Mouse (Mus musculus): ENCODE measurements at regions not wholly inside any gene's neighbourhood (a gene's known extent, or its start where the extent isn't known, plus 50 kb on each side); places are given as distances from the start of the nearest gene placed in this dataset.

DNA sequence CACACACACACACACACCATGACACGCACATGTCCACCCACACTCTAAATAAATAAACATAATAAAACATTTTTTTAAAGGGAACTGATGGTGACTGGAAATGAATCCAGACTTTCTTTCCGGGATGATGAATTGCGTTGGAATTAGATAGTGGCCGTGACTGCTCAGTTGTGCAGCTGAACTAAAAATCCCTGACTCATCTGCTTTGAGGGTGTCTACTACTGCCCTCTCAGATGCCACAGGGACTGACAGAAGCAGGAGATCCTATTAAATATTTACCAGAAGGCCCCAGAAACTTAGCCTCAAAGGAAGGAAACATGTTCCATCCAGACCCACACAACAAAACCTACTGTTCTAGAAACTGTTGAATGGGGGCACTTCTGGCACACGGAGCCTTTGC is 65.7 kb downstream of the Polr2m start:
- no peak for DNase-seq

DNA sequence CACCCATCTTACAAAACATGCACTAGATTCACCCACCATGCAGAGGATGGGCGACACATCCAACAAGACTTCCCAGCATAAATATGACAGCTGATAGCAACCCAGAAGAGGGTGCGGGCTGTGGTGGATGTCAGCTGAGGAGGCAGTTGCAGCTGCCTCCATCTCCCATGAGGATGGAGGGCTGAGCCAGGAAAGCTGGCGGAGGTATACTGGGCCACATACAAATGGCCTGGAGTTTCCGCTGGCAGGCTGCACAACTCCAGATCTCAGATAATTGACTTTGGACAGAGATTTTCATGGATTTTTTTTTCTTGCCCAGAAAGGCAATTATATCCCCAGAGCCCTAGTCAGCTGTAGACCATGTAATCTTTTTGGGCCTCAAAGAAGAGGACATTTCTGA is 67.2 kb downstream of the Polr2m start:
- no peak for DNase-seq

DNA sequence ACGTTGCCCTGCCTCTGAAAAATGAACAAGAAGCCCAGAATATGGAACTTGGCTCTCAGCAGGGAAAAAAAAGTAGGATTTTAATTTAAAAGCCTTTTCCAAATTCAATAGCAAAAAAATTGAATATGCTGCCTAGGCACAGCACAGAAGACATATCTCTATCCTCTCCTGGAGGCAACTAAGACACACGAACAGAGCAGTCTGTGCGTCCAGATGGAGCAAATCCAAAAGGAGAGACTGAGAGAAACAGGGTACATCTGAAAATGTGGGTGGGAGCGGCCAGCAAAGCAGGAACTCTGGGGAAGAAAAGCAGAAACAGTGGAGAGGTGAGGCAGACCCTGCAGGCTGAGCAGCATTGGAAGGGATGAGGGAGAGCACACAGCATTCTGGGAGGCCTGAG is 68.5 kb downstream of the Polr2m start:
- DNase-seq, result no peak

DNA sequence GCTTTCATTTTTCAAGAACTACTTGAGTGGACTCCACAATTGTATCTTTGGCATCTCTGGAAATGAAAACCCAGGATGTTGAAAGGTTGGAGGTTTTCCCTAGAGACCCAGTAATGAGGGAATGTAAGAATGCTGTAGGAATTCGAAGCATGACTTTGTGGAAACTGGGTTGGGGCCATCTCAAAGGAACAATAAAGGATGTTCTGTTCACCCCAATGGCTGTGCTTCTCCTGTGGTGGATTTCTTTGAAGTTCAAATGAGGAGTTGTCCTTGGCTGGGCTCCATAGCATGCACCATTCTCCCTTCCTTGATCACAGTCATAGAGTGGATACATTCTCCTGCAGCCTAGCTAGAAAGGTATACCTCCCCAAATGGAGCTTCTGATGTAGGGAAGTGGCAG is 74.6 kb downstream of the Polr2m start:
- no peak for DNase-seq

DNA sequence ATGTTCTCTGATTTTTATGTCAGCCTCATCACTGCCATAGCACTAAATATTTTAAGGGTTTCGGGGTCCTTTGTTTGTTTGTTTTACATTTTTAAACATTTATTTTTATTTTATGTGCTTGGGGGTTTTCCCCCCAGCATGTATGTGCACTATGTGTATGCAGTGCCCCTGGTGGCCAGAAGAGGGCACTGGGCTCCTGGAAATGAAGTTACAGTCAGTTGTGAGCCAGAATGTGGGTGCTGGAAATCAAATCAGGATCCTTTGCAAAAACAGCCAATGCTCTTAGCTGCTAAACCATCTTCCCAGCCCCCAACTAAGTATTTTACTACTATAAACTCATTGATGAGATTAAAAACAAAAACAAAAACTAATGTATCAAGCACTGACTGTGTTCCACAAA is 75.8 kb downstream of the Polr2m start:
- DNase-seq, result no peak

DNA sequence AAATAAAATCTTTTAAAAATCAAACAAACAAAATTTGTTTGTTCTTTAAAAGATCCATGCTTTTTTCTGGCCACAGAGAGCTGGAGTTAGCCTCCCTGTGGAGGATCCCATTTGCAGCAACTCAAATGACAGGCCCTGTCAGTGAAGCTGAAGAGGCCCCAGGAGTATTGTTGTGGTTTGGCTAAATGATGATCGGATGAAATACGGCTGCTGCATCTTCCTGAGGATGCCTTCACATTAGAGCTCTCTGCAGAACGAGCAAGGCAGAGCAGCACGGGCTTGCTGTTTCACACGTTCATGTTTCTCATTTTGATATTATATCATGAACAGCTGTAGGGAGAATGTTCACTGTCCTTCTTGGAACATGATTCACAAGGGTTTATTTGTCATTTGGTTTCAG is 76.8 kb downstream of the Polr2m start:
- no peak for DNase-seq

DNA sequence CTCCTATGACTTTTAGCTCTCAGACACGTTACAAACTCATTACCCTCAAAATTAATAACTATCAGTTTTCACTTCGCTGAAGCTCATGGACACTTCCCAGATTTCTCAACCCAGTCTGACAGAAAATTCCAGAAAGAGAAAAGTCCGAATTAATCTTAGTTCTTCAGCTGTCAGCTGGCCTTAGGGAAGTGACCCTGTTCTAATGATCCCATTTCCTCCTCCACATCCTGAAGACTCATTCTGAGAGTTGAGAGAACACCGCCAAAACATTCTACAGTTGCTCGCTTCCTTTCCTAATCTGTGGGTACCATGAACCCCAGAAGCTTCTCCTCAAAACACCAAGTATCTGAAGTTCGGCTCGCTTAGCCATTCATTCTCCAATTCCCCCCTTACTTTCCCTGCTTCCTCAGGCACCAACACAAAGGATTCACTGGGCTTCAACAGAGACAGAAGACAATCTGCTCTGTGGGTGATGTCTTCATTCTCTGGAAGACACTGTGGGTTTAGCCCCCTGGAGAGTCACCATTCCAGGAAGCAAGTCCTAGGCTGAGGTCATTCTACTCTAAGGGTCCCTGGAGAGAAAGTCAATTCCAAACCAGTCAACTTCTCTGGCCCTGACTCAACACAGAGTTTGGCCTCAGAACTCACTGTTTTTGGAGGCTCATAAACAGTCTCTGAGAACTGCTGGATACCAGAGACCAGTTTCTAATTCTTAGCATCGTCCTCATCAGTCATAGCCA is 81.2 kb downstream of the Polr2m start:
- no peak for DNase-seq

DNA sequence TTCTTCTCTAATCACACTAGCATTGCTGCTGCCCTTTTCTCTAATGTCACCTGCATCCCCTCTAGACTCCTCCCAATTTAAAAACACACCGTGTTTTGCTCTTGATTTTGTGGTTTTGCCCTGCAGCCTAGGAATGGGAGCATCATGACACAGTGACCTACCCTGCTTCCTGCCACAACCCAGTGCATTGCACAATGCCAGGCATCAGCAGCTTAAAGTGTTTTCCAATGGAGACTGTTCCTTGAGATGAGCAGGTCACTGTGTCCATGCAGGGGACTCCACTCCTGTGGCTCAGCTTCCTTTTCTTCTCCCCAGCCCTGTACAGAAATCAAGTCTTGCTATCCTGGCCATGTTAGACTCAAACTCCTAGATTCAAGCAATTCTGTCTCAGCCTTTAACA is 84.1 kb downstream of the Polr2m start:
- DNase-seq, result no peak

DNA sequence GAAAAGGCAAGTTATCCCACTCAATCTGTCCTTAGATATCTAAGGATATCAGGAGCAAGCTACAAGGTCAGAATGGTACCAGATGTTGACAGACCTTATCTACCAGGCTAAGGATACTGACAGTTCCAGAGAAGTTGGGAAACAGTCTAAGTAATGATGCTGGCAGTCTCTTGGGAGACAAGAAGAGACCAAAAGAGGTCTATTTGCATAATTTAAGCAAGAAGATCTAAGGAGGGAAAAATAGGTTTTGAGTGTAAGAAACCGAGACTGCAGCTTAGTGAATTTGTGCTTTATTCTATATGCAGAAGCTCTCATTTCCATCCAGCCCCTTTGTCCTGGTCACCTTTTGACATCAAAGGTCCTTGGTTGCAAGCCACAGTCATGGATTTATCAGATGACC is 86.4 kb downstream of the Polr2m start:
- DNase-seq, result no peak

DNA sequence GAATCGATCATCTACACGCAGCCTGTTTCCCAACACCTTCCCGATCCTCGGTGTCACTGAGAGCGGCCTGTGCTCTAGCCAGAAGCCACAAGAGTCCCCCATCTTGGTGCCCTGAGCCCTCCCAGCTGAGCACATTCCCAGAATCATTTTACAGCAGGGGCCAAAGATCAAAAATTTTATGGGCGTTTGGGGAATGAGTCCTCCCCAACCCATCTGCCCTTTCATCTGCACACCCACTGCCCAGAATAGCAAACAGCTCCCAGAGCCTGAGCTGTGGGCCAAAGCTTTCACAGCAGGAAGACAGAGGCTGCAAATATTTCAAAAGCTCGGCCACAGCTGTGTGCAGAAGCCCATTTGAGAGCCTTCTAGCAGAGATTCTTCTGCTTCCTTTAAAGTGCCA is 89.0 kb downstream of the Polr2m start:
- DNase-seq, result no peak

DNA sequence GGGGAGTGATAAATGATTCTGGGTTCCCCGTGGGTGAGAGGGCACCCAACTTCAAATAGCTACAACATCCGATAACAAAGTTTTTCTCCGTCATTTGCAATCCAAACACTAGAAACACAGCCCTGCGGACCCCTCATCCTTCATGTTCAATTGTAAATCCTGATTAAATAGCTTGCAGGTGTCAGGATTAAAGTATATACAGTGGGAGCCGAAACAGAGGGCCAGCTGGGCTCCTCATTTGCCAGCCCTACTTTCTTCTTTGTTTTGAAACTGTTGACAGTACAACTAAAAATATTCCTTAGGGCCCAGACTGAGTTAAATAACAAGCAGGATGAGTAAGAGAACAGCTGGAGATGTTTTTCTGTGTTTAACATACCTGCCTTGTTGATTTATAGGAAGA is 95.5 kb downstream of the Polr2m start:
- DNase-seq, result no peak

DNA sequence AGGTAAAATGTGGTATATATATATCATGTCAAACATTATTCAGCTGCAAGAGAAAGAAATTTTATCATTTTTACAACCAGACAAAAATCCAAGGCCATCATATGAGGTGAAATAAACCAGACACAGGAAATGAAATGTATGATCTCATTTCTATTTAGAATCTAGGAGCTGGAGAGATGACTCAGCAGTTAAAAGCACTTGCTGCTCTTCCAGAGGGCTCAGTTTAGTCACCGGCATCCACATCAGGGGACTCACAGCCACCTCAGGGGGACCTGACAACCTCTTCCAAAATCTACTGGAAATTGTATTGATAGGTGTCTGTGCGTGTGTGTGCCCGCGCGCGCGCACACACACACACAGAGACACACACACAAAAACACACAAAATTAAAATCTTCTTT is 98.3 kb downstream of the Polr2m start:
- no peak for DNase-seq

DNA sequence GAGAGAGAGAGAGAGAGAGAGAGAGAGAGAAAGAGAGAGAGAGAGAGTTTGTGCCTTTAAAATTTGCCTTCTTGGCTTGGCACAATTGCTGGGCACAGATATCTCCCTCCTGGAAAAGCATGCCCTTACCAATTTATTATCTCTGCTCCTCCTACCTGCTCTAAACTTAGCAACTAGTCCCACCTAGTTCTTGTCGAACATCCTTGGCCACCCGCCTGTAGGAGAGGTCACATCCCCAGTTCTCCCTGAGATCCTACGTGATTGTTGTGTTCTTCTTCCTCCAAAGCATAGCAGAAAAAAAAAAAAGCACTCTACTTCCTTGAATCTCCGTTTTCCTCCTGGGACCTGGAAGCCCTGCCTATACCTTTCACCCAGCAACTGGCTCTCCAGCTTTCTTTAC is 101.8 kb downstream of the Polr2m start:
- DNase-seq, result no peak

DNA sequence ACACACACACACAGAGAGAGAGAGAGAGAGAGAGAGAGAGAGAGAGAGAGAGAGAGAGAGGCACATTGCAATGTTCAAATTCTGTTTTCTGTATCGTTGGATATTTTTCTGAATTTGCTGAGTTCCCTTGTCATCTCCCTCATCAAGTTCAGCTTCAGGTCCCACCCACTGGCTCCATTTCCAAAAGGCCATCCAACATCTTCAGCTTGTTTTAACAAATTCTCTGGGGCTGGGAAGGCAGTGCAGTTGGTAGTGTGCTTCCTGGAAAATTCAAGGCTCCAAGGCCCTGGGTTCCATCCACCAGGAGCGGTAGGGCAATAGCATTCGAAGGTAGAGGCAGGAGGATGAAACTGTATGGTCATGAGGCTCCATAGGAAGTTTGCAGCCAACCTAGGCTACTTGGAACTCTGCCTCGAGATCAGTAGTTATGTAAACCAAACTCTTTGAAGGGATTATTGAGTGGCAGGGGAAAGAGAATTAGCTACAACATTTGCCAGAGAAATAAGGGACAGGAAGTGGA is 105.9 kb downstream of the Polr2m start:
- no peak for DNase-seq

DNA sequence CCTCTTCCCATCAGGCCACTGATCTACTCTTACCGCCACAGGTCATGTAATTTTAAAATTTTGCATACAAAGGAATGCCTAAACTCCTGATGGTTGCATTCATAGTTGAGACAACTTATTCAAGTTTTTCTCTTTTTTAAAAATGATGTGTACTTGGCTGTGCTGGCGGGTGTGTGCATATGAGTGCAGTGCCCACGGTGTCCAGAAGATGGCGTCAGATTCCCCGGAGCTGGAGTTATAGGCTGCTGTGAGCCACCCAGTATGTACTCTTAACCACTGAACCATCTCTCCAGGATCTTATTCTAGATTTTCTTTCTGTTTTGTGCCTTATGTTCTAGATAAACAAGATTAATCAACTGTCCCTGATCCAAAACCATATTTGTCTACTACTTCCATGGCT is 116.0 kb downstream of the Polr2m start:
- DNase-seq, result peak; percentile 17

DNA sequence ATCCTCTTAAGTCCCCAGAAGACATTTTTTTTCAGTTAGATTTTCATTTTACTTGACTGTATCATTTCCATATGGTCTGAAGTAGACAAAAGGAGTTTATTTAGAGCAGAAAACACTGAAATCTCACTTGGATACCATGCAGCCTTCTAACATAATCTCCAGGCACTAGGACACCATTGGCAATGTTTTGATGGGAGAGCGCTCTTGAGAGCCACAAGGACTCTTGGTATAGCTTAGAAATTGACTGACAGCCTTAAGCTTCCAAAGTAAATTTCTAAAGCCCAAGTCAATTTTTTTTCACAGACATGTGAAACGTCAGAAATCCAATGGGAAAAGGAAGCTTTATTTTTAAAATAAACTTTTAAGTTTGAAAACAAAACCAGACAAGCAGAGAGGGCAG is 116.5 kb downstream of the Polr2m start:
- no peak for DNase-seq

DNA sequence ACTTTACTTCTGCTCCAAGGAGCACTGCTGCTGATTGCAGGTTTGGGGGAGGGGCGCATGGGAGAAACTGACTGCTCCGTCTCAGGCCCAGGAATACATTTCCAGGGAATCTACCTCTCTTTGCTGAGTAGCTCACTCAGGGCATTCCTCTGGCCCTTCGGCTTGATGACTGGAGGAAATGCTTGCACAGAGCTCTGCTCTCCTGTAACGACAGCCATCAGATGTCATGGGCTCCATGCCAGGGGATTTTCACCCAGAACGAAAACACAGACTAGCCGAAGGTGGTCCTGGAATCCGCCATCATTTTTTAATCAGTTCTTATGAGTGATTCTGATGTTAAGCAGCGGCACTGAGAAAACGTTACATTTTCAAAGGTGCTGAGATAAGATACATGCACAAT is 119.2 kb downstream of the Polr2m start:
- no peak for DNase-seq

DNA sequence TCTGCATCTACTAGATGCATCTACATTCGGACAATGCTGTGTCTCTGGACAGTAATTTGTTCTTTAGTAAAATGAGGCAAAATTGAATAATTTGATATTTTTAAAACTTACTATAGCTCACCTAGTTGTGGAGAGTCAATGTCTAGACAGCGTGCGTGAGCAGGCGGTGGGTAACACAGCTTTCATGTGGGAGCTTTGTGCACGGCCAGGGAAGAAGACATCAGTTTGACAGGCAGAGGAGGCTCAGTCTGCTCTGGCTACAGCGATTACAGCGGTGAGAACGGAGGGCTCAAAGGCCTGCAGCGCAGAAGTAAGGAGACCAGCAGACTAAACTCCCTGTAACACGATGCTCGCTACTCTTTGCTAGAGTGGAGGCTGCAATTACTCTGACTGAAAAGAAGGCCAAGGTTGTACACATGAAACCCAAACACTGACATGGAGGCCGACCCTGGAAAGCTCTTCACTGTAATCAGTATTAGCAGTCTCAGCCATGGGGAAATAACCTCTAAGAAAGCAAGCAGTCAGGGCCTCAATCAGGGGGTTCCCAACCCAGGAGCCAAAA is 120.5 kb downstream of the Polr2m start:
- DNase-seq, result no peak

DNA sequence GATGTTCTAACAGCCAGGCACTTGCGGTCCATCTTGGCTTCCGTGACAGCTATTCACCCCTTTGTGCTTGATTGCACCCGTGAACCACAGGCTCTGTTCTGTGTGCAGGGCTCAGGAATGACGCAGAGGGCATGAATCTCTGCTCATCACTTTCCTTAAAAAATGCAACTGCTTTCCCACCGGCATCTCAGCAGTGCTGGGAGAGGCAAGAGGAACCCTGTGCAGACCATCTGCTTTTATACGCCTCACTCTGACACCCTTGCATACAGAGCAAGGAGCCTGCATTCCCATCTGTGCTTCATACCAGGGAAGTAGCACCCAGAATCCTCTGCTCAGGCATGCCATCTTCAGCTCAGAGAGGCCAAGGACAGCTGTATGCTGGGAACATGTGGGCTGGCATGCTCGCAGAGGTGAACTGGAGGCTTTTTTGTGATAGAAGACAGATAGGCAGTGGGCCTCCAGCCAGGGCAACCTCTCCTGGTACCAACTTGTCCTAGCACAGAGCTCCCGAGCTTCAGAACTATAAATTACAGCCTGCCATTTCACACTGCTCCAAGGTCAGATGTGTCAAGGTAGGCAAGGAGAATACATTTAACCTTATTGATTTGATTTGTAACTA is 121.6 kb downstream of the Polr2m start:
- DNase-seq, result no peak

DNA sequence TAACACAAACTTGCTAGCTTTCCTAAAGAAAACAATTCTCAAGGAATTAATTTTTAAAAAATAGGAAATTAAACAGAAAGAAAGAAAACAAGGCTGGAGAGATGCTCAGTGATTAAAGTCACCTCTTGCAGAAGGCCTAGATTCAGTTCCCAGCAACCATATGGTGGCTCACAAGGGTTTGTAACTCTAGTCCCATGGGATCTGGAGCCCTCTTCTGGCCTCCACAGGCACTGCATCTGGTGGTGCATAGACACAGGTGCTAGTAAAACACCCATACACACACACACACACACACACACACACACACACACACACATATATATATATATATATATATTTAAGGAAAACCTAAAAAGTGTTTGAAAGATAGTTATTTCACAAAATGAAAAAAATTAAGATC is 123.3 kb downstream of the Polr2m start:
- peak; percentile 17 for DNase-seq

DNA sequence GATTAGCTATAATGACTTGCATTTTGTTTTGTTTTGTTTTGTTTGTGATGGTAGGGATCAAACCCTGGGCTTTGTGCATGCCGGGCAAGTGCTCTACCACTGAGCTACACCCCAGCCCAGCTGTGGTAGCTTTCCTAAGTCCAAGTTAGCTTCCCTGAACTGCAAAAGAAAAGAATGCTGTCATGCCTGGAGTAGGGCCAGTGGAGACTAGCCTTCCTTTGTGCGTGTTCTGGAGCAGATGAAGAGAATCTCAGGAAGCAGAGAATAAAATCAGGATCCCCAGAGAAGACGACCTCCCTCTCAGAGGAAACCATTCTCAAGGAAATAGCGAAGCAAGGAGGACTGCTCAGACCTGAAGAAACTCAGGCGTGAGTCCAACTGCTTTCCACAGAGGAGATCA is 123.8 kb downstream of the Polr2m start:
- DNase-seq, result no peak

DNA sequence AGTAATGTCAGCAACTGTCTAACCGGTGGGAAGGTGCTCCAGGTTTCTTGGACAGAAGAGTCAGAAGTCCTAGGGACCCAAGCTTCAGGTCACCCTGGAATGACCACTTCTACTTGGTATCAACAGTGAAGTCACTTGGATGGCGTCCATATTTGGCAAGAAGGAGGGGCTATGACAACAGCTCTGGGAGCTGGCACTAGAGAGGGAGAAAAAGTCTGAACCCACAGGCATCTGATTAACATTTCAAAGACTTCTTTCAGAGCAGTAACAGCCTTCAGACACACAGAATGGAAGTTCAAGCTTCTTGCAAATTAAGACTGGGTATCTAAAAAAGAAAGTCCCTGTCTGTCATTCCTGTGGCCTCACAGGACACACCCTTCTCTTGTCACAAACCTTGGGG is 124.4 kb downstream of the Polr2m start:
- DNase-seq, result no peak

DNA sequence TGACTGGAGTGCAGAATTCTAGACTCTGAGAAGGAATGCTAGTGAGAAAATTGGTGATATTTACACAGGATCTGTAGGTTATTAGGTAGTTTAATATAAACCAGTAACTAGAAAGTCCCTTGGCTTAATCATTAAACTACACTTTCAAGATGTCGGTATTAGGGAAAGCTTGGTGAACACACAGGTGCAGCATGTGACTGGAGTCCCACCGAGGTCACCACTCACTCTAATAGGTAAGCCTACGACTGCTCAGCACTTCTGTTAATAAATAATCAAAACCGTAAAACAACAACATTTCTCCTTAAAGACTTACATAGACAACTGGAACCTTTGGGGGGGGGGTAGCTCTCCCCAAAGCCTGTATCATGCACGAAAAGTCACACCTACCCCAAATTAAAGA is 125.1 kb downstream of the Polr2m start:
- DNase-seq, result no peak

DNA sequence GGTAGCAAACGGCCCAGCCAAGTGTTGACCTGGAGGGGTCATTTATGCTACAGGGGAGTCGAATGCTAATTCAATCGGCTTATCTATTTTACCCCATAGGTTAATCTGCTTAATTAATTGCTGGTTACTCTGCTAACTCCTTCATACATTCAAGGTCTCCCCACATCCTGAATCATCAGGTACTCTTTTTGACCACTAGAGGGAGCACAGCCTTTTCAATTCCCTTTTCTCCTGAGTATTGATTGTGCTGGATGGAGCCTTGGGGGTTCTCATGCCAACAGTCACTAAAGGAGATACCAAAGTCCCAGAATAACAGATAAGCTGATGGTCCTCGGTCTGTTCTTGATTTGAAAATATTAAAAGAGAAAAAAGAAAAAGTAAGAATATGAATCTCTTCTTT is 126.8 kb downstream of the Polr2m start:
- DNase-seq, result no peak

DNA sequence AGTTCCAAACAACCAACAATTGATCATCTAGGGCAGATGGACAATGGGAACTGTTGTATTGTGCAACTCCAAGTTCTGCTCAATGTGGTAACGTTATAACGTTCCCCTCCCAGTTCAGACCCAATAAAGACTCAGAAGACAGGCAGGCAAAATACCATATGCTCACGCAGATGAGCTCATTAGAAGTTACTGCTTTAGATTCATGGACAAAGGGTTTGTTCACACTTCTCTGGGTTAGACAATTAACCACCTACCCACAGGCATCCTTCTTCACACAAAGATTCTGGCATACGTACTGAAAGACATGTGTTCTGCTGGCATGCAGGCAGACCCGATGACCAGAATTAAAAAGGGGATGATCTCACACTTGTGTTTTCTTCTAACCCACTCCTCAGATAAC is 130.0 kb downstream of the Polr2m start:
- DNase-seq, result no peak
